Mouse (Mus musculus): ENCODE measurements at regions not wholly inside any gene's neighbourhood (a gene's known extent, or its start where the extent isn't known, plus 50 kb on each side); places are given as distances from the start of the nearest gene placed in this dataset.

GRCm38 (mm10) chr13:31168854-31169253 lies 194.8 kb downstream of the Gm5447 start:
- DNase-seq: peak; percentile 46

- DNase-seq: no peak
Observed at GRCm38 (mm10) chr13:31171751-31172150, 197.7 kb downstream of the Gm5447 start.

GRCm38 (mm10) chr13:31172580-31172979 lies 198.6 kb downstream of the Gm5447 start:
- DNase-seq: no peak

- DNase-seq: no peak
Observed at GRCm38 (mm10) chr13:31177999-31178783, 204.2 kb downstream of the Gm5447 start.

- DNase-seq: no peak
Observed at GRCm38 (mm10) chr13:31178964-31179363, 205.0 kb downstream of the Gm5447 start.

- no peak for DNase-seq
Observed at GRCm38 (mm10) chr13:31179407-31180001, 205.5 kb downstream of the Gm5447 start.

GRCm38 (mm10) chr13:31181530-31181929 lies 207.5 kb downstream of the Gm5447 start:
- DNase-seq: no peak

- peak; percentile 62 for DNase-seq
Observed at GRCm38 (mm10) chr13:31184845-31185834, 211.1 kb downstream of the Gm5447 start.

GRCm38 (mm10) chr13:31186805-31187589 lies 213.0 kb downstream of the Gm5447 start:
- DNase-seq: no peak

- DNase-seq: no peak
Observed at GRCm38 (mm10) chr13:31189116-31189515, 215.1 kb downstream of the Gm5447 start.

GRCm38 (mm10) chr13:31190036-31190435 lies 216.0 kb downstream of the Gm5447 start:
- no peak for DNase-seq

- no peak for DNase-seq
Observed at GRCm38 (mm10) chr13:31191344-31192139, 217.5 kb downstream of the Gm5447 start.

- no peak for DNase-seq
Observed at GRCm38 (mm10) chr13:31194971-31195370, 221.0 kb downstream of the Gm5447 start.

- no peak for DNase-seq
Observed at GRCm38 (mm10) chr13:31196546-31196945, 222.5 kb downstream of the Gm5447 start.

GRCm38 (mm10) chr13:31197593-31197992 lies 223.6 kb downstream of the Gm5447 start:
- no peak for DNase-seq

GRCm38 (mm10) chr13:31199384-31199783 lies 225.4 kb downstream of the Gm5447 start:
- no peak for DNase-seq

- DNase-seq: peak; percentile 66
Observed at GRCm38 (mm10) chr13:31204068-31204467, 230.1 kb downstream of the Gm5447 start.

GRCm38 (mm10) chr13:31206381-31206780 lies 232.4 kb downstream of the Gm5447 start:
- DNase-seq: no peak

GRCm38 (mm10) chr13:31207709-31208108 lies 233.7 kb downstream of the Gm5447 start:
- peak; percentile 88 for DNase-seq

- DNase-seq: no peak
Observed at GRCm38 (mm10) chr13:31223016-31223415, 249.0 kb downstream of the Gm5447 start.

- no peak for DNase-seq
Observed at GRCm38 (mm10) chr13:31240546-31240945, 266.5 kb downstream of the Gm5447 start.

- no peak for DNase-seq
Observed at GRCm38 (mm10) chr13:31248996-31249395, 275.0 kb downstream of the Gm5447 start.
